Mouse (Mus musculus) adrenal gland, postnatal 4 days (tissue): ENCODE results near the gene Jmjd6. TPM values are rescaled to one million over a fixed set of nuclear protein-coding genes. Genes with fewer than 3 reads are reported as not detected.

Experiments used
- DNase-seq, 2 experiments: peaks; one replicate each; pipeline ENCODE4 v3.0.0; 2021 to 2022; ENCODE audit warnings: low spot score in 2 of 2, mixed read lengths in 2 of 2
- long read RNA-seq, 2 experiments: library from polyadenylated mRNA; stranded (forward); transcript quantifications; one replicate each; pipeline ENCODE4 v2.0.0; 2021
- total RNA-seq, 2 experiments: library from RNA; stranded (reverse); gene quantifications; 2 replicates each; pipeline ENCODE4 v1.2.3; 2021

Gene Jmjd6
- 10 to 100 TPM; 38.6 to 39.2 TPM for total RNA-seq
- long read RNA-seq, experiment 1, transcript Jmjd6-201 (6 exons, 1,668 nt) = major isoform, 11 of 28 reads
- long read RNA-seq, experiment 1, partial matches to known transcripts = 3 of 28 reads
- long read RNA-seq, experiment 1, other reads (novel, unspliced or antisense) = 13 of 28 reads
- long read RNA-seq, experiment 2, transcript Jmjd6-201 (6 exons, 1,668 nt) = major isoform, 29 of 69 reads
- long read RNA-seq, experiment 2, partial matches to known transcripts = 12 of 69 reads
- long read RNA-seq, experiment 2, other reads (novel, unspliced or antisense) = 26 of 69 reads

- peak; percentile 88 to 94 for DNase-seq
Measured at GRCm38 (mm10) chr11:116843261-116844233, at the start of gene Jmjd6, which contains the start of gene Mettl23. TSS of gene Jmjd6 (minus strand) at chr11:116843449. TSS of gene Mettl23 (plus strand) at chr11:116843278.

GRCm38 (mm10) chr11:116887136-116887535, 43.9 kb upstream of the Jmjd6 start:
- no peak for DNase-seq

GRCm38 (mm10) chr11:116885275-116886151, 42.3 kb upstream of the Jmjd6 start:
- DNase-seq = peak; percentile 41 to 53

GRCm38 (mm10) chr11:116884061-116884460, 40.8 kb upstream of the Jmjd6 start:
- DNase-seq = no peak

- no peak for DNase-seq
Measured at GRCm38 (mm10) chr11:116882446-116882845, 39.2 kb upstream of the Jmjd6 start.

DNA sequence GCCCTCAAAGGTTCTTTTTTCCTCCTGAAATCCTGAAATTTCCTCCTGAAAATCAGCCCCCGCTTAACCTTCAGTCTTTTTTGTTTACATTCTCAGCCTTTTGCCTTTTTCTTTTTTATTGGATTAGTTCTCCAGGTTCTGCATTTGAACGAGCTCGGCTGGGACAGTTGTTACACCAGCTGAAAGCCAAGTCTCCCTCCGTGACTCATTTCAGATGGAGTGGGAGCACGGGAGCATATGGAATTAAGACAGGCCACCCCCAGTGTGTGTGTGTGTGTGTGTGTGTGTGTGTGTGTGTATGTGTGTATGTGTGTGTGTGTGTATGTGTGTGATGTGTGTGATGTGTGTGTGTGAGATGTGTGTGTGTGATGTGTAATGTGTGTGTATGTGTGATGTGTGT, 38.2 kb upstream of the Jmjd6 start:
- DNase-seq = no peak

- DNase-seq = no peak
Measured at GRCm38 (mm10) chr11:116880839-116881238, 37.6 kb upstream of the Jmjd6 start.

DNA sequence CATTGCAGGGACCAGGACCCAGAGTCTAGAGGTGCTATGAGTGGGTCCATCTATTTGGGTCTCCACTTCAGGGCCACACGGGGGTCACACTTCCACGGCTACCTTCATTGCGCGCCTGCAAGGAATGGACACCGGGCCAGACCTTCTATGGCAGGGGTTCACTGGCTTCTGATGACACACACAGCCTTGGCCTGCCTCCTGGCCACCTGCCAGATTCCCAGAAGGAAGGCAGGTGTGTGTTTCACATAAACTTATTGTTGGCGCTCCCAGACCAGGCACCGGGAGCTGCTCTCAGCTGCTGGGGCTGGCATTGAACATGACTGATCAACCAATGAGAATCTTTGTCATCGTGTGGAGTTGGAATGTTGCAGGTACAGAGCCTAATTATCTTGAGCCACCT, 35.2 kb upstream of the Jmjd6 start:
- DNase-seq = no peak

GRCm38 (mm10) chr11:116873987-116874386, 30.7 kb upstream of the Jmjd6 start:
- DNase-seq = no peak

DNA sequence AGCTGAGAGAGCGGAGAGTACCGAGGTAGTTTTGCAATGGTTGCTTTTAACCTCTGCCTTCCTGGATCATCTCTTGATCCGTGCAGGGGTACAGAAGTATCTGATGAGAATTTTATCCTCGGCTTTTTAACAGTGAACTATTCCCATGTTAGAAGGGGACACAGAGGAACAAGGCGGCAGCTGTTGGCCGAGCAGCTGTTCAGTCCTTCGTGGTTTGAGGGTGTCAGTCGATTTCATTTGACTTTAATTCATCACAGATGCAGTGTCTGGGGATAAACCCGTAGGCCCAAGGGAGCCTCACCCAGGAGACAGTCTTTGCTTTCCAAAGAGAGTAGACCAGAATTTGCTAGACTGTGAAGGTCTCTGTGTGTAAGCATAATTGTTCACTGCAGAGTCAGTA, 28.3 kb upstream of the Jmjd6 start:
- DNase-seq = no peak

- no peak for DNase-seq
Measured at GRCm38 (mm10) chr11:116869641-116870040, 26.4 kb upstream of the Jmjd6 start.

- DNase-seq = no peak
Measured at GRCm38 (mm10) chr11:116869223-116869622, 26.0 kb upstream of the Jmjd6 start.

DNA sequence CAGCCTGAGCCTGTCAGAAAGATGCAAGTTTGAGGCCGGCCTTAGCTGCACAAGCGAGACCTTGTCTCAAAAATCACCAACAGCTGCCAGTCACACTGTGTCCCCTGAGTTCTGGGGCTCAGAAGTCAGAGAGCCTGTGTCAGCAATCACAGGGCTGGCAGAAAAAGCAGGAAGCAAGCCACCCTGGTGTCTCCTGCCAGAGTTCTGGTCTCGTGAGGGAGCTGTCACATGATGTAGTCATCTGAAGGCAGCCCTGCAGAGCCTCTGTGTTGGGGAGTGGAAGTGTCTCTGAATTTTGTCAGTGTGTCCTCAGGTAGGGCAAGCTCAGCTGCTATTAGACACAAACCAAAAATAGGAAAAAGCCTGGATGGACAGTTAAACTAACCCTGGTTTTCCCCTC, 24.9 kb upstream of the Jmjd6 start:
- no peak for DNase-seq

DNA sequence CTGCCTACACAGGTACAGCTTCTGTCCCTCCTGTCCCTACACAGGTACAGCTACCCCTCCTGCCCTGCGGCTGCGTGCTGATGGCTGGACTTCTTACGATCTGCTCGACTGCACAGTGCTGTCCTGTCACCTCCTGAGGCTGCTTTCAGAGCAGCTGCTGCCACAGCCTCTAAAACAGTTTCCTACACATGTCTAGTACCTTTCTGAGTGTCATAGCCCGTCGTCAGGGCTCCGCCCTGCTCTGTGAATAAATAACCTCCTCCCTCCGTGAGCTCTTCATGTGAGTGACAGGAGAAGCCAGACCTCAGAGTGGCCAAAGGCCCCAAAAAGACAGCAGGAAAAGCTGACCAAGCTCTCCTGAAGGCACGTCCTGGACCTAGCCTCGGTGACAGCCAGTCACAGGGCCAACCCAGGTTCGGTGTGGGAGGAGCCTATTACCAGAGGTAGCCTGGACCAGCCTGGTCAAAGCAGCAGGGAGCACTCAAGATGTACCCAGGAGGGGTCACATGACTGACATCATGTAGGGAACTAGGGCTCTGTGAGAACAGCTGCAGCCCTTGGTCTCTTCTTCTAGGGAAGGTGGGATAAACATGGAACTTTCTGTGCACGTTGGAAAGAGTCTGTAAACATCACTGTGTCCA, 22.8 kb upstream of the Jmjd6 start:
- no peak for DNase-seq

DNA sequence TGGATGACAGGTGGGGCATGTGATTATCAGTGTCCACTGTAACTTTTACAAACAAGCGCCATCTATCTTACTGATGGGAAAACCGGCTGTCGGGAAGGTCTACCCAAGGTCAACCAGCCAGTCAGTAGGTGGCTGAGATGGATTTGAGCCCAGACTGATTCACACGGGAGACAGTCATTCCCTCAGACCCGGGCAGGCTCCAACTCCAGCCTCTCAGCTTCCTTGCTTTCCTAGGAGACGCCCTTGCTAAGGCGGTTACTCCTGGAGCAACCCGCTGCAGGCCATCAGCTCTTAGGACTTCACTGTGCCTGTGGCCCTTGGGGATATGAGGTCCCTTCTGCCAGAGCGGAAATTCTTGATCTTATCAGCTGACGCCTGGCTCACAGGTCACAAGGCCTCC, 21.2 kb upstream of the Jmjd6 start:
- DNase-seq = no peak

GRCm38 (mm10) chr11:116857183-116857850, 14.1 kb upstream of the Jmjd6 start:
- no peak for DNase-seq

GRCm38 (mm10) chr11:116854279-116854678, 11.0 kb upstream of the Jmjd6 start:
- DNase-seq = no peak

- DNase-seq = peak; percentile 93 to 95
Measured at GRCm38 (mm10) chr11:116853512-116853928, 10.3 kb upstream of the Jmjd6 start.

DNA sequence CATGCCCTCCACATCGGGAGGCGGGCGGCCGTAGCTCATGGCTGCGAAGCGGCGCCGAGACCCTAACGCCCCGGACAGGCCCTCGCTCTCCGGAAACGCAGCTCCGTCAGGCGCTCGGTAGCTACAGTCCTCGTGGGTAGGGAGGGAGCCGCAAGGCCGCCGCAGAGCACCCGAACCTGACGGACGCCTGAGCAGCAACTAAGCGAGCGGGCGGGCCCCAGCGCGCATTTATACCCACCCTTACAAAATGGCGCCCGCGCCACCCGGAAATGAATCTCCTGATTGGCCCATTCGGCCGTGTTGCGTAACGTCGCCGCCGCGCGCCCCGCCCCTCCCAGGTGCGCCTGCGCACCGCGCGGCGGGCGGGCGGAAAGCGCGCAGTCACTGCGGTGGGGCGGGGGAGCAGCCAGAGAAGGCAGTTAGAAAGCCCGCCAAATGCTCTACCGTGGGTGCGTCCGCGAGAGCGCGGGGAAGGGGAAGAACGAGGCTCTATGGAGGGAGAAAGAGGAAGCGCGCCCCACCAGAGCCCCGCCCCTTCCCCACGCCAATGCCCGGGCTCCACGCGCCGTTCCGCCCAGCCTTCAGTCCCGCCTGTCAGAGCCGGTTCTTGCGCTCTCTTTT, 9.8 kb upstream of the Jmjd6 start, which contains the start of gene Srsf2:
Srsf2 (minus strand) TSS at position 204 of the 621 bp plus-strand sequence.
- peak; percentile 96 to 99 for DNase-seq
